Mouse (Mus musculus): Measurements from ENCODE around the gene Dlg1.

Dlg1 gene

GRCm38 (mm10) chr16:31737761-31738160, 74.5 kb downstream of the Dlg1 start:
- no peak for DNase-seq (ENCODE audit: low read depth)

- no peak for DNase-seq (ENCODE audit: low read depth)
Observed at GRCm38 (mm10) chr16:31740271-31740670, 77.0 kb downstream of the Dlg1 start.

- no peak for DNase-seq (ENCODE audit: low read depth)
Observed at GRCm38 (mm10) chr16:31740704-31741103, 77.5 kb downstream of the Dlg1 start.

- DNase-seq (ENCODE audit: low read depth): peak; percentile 74
Observed at GRCm38 (mm10) chr16:31750526-31750925, 87.3 kb downstream of the Dlg1 start.

GRCm38 (mm10) chr16:31754172-31755025, 91.2 kb downstream of the Dlg1 start:
- no peak for DNase-seq (ENCODE audit: low read depth)

- no peak for DNase-seq (ENCODE audit: low read depth)
Observed at GRCm38 (mm10) chr16:31755053-31755452, 91.8 kb downstream of the Dlg1 start.

- no peak for DNase-seq (ENCODE audit: low read depth)
Observed at GRCm38 (mm10) chr16:31756436-31756835, 93.2 kb downstream of the Dlg1 start.

- DNase-seq (ENCODE audit: low read depth): no peak
Observed at GRCm38 (mm10) chr16:31757606-31758005, 94.4 kb downstream of the Dlg1 start.

GRCm38 (mm10) chr16:31759416-31759815, 96.2 kb downstream of the Dlg1 start:
- no peak for DNase-seq (ENCODE audit: low read depth)

- no peak for DNase-seq (ENCODE audit: low read depth)
Observed at GRCm38 (mm10) chr16:31766298-31766697, 103.1 kb downstream of the Dlg1 start.

- no peak for DNase-seq (ENCODE audit: low read depth)
Observed at GRCm38 (mm10) chr16:31766715-31767114, 103.5 kb downstream of the Dlg1 start.

- peak; percentile 56 for DNase-seq (ENCODE audit: low read depth)
Observed at GRCm38 (mm10) chr16:31775924-31776323, 112.7 kb downstream of the Dlg1 start.

GRCm38 (mm10) chr16:31781015-31781414, 117.8 kb downstream of the Dlg1 start:
- DNase-seq (ENCODE audit: low read depth): peak; percentile 20

GRCm38 (mm10) chr16:31790056-31790455, 126.8 kb downstream of the Dlg1 start:
- no peak for DNase-seq (ENCODE audit: low read depth)

- no peak for DNase-seq (ENCODE audit: low read depth)
Observed at GRCm38 (mm10) chr16:31803644-31804043, 140.4 kb downstream of the Dlg1 start.

GRCm38 (mm10) chr16:31826049-31826448, 162.8 kb downstream of the Dlg1 start:
- DNase-seq (ENCODE audit: low read depth): no peak

GRCm38 (mm10) chr16:31830726-31831125, 167.5 kb downstream of the Dlg1 start:
- DNase-seq (ENCODE audit: low read depth): no peak

GRCm38 (mm10) chr16:31832630-31833422, 169.6 kb downstream of the Dlg1 start:
- no peak for DNase-seq (ENCODE audit: low read depth)

- peak; percentile 67 for DNase-seq (ENCODE audit: low read depth)
Observed at GRCm38 (mm10) chr16:31834011-31834584, 170.9 kb downstream of the Dlg1 start.

GRCm38 (mm10) chr16:31834662-31835318, 171.5 kb downstream of the Dlg1 start:
- peak; percentile 61 for DNase-seq (ENCODE audit: low read depth)

- DNase-seq (ENCODE audit: low read depth): no peak
Observed at GRCm38 (mm10) chr16:31837362-31837761, 174.1 kb downstream of the Dlg1 start.

- DNase-seq (ENCODE audit: low read depth): no peak
Observed at GRCm38 (mm10) chr16:31844246-31844645, 181.0 kb downstream of the Dlg1 start.
